Mouse (Mus musculus) embryonic fibroblast, embryonic 13.5 days (primary cell): ENCODE measurements around the gene Gm14862. TPM values are rescaled to one million over a fixed set of nuclear protein-coding genes. Genes with fewer than 3 reads are reported as not detected.
A peak's percentile ranks its signal among the peaks of the same experiment; 100 is the strongest.

ENCODE experiments used
- H3K27ac ChIP-seq: 2 replicates; pipeline ENCODE4 v1.5.1; 2012; ENCODE audit warnings: low read length, control low read depth, inconsistent platforms; ENCODE audit not compliant: insufficient read depth
- H3K4me1 ChIP-seq: 2 replicates; pipeline ENCODE4 v1.6.1; 2011; ENCODE audit warnings: low read length; ENCODE audit not compliant: control insufficient read depth, insufficient read depth
- H3K4me3 ChIP-seq: 2 replicates; pipeline ENCODE4 v1.5.1; 2011; ENCODE audit warnings: mild to moderate bottlenecking, control low read depth, low read length; ENCODE audit not compliant: insufficient read depth
- CTCF ChIP-seq: IDR thresholded peaks from 2 replicates; pipeline ENCODE4 v1.5.1; 2011; ENCODE audit warnings: mild to moderate bottlenecking, control low read depth, low read length, moderate library complexity, borderline replicate concordance; ENCODE audit not compliant: insufficient read depth
- POLR2A ChIP-seq: IDR thresholded peaks from 2 replicates; pipeline ENCODE4 v1.6.1; 2011; ENCODE audit warnings: low read depth, mild to moderate bottlenecking, control low read depth, low read length, moderate library complexity
- polyA plus RNA-seq: library from polyadenylated mRNA; stranded (reverse); fragments of >200 nt; gene quantifications from 2 replicates; pipeline ENCODE4 v1.2.4, GENCODE M21; 2011; ENCODE audit warnings: low read depth; ENCODE audit not compliant: missing spikeins, insufficient read length

The Gm14862 gene
- polyA plus RNA-seq, 1 experiment = not detected

DNA sequence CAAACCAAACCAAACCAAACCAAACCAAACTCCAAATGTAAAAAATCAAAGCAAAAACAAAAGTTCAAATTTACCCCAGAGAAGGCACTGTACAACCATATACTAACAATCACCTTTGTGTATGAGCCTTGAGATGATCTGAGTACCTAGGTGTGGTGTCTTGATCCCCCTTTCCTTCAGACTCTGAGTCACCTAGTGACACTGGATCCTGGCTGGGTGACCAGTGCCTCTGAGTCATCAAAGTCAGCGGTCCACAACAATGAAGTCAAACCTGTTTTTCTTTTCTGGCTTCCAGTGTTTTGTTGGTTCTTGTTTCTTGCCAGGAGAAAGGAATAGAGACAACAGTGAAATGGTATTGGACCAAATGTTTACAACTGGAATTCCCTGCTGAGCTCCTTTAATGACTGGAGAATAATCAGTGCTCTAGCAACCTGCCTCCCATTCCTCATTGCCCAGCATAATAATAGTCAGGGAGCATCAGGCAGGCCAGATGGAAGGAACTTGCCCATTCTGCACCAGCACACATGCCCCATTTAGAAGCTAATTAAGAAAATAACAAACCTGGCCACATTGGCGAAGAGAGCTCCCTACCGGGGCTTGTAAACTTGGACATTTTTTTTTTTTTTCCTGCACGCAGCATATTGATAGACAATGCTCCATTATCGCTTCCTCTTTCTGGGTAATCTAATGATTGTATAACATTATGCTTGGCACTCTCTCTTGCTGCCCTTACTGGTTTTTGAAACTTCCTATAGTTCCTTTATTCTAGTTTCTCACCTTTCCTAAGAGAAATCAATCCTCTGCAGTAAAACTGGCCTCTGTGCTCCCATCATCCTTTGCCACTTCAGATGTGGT, 15.7 kb downstream of the Gm14862 start:
- no peaks in the 10 kb centered on the region for H3K4me1 ChIP-seq
- H3K27ac ChIP-seq = no peak overlapping the region
- TF ChIP-seq CTCF = no peak
- no peak for TF ChIP-seq POLR2A
- H3K4me3 ChIP-seq = no peak overlapping the region

GRCm38 (mm10) chrX:9227105-9227504, 29.6 kb downstream of the Gm14862 start:
- no peaks in the 10 kb centered on the region for H3K4me1 ChIP-seq
- no peak overlapping the region for H3K4me3 ChIP-seq
- no peak for TF ChIP-seq CTCF
- TF ChIP-seq POLR2A = no peak
- H3K27ac ChIP-seq = no peak overlapping the region

DNA sequence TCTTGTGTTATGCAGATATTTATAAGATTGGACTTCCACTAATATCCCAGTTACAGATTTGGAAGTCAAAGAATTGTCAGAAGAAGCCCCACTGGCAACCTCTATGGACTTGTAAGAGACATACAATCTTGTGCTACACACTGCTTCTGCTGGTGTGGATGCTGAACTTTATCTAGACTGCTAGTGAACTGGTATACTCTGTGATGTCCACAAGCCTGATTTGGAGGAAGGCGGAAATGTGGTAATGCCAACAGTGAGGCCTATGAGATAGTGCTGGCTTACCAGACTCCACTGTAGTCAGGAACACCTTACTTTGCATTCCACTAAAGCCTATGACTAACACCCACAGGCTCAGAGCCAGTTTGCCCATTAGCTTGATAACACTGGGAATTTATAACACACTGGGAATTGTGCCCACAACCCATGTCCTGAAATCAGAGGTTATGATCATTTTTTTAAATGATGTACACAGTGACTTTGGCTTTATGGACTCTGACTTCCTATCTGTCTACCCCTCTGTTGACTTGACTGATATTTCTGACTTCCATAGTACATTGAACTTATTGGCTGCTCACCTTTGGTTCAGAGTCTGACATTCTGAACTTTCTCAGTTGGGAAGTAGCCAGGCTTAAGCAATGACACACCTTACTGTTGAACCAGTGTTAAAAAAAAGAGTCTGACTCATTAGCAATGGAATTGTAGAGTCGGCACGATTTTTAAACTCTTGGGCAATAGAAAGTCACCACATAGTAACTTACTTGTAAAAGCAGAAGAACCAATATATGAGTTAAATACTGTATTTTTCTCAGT, 34.1 kb downstream of the Gm14862 start:
- H3K27ac ChIP-seq = peak overlapping the region; percentile 86
- no peaks in the 10 kb centered on the region for H3K4me1 ChIP-seq
- TF ChIP-seq CTCF (no peak), POLR2A (no peak)

GRCm38 (mm10) chrX:9221736-9222135, 35.0 kb downstream of the Gm14862 start:
- no peaks in the 10 kb centered on the region for H3K4me1 ChIP-seq
- TF ChIP-seq CTCF (no peak), POLR2A (no peak)
- no peak overlapping the region for H3K4me3 ChIP-seq
- no peak overlapping the region for H3K27ac ChIP-seq

More for the DNA sequence above, 34.1 kb downstream of the Gm14862 start:
- no peak overlapping the region for H3K4me3 ChIP-seq

DNA sequence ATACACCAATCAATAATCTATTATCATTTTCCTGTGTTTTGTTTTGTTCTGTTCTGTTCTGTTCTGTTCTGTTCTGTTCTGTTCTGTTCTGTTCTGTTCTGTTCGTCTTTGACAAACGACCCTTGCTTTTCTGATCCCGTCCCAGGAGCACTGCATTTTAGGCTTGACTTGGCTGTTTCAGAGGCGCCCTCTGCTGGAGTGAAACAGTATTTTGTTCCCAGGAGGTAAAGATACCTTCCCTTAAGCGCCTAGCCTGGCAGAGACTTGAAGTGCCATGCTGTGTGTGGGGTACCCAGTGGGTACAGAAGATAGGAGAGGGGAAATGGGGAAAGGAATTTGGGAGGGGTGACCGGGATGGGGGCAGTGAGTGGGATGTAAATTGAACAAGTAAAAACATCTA, 35.5 kb downstream of the Gm14862 start:
- H3K4me3 ChIP-seq = no peak overlapping the region
- no peaks in the 10 kb centered on the region for H3K4me1 ChIP-seq
- TF ChIP-seq CTCF (no peak), POLR2A (no peak)
- H3K27ac ChIP-seq = no peak overlapping the region

DNA sequence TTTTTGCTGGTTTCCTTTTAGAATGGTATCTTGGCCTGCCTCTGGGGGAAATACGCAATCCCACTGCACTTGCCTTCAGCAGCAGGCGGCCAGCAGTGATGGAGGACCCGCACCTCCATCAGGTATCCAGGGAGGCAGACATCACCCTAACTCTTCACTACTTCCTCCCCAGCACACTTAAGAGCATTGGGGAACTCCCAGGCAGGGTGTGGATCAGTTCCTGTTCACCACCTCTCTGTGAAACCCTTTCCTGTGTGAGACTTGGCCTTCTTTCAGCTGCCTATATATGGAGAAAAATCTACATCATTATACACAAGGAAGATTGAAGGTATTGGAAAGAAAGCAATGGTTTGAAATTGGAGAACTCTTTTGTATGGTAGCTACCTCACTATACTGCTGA, 37.1 kb downstream of the Gm14862 start:
- no peaks in the 10 kb centered on the region for H3K4me1 ChIP-seq
- no peak overlapping the region for H3K4me3 ChIP-seq
- H3K27ac ChIP-seq = no peak overlapping the region
- TF ChIP-seq CTCF (no peak), POLR2A (no peak)

DNA sequence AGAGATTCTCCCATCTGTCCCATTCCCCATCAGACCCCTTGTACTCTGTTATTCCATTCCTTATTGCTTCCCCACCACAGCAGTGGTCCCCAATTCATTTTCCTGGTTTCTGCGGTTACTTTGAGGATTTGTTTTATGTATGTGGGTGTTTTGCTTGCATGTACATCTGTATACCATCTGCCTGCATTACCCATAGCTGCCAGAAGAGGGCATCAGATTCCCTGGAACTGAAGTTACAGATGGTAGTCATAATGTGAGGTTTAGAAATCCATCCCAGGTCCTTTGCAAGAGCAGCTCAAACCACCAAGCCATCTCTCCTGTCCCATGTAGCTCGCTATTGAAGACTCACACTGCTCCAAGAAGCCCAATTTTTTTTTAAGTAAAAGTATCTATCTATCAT, 40.5 kb downstream of the Gm14862 start:
- Histone ChIP-seq H3K4me3 (no peak overlapping the region), H3K27ac (no peak overlapping the region), H3K4me1 (no peaks in the 10 kb centered on the region)
- TF ChIP-seq CTCF (no peak), POLR2A (no peak)

DNA sequence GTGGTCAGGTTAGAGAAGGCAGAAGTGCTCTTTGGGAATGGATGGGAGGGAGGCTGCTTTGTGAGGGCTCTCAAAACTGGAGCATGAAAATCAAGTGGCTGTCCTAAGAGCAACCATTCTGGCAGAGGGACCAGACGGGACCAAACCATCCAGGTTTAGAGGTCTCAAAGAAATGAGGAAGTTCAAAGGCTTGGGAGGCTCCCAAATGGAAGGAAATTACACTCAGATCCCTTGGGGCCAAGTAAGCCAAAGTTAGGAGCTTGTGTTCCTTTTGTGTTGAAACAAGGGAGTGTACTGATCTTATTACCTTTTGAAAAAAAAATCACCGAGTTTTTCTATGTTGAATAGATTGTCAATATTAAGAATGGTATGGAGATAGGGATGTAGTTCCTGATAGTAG, 51.6 kb downstream of the Gm14862 start:
- H3K4me3 ChIP-seq = no peak overlapping the region
- H3K4me1 ChIP-seq = no peaks in the 10 kb centered on the region
- TF ChIP-seq POLR2A (no peak), CTCF (no peak)
- H3K27ac ChIP-seq = no peak overlapping the region

DNA sequence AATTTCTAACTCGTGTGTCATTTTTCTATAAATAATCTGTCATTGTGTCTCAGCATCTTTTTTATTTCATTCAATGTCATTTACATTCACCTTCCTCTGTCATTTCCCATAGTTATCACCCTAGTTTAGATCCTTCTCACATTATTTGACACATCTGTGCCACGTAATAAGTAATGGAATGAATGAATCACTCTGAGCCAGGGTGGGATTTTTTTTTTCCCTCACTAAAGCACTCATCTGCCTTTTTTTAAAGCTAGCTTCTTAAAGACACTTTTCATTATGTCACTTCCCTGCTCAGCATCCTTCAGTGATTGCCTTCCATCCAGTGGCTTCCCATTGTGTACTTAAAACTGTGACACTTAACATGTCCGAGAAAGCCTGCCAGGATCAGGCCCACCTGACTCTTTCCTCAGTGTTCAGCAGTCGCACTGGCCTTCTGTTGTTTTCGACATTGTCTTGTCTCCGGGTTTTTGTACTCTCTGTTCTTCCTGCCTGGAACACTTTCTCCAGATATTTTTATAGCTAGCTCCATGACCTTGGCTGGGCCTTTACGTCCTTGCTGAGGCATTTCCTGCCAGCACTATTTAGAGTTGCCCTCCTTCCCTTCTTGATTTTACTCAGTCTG, 53.8 kb downstream of the Gm14862 start:
- Histone ChIP-seq H3K4me3 (peak overlapping the region; percentile 19), H3K27ac (peak overlapping the region; percentile 61; the same call in 1 of the 2 replicates), H3K4me1 (no peaks in the 10 kb centered on the region)
- TF ChIP-seq POLR2A (no peak), CTCF (no peak)

GRCm38 (mm10) chrX:9201954-9202353, 54.7 kb downstream of the Gm14862 start:
- TF ChIP-seq POLR2A (no peak), CTCF (no peak)
- Histone ChIP-seq H3K27ac (0 out of 2 replicates have a peak overlapping the region, but pooled peaks have one; percentile 34), H3K4me1 (no peaks in the 10 kb centered on the region), H3K4me3 (no peak overlapping the region; the same call in 1 of the 2 replicates)

Other genes starting within 250 kb of the Gm14862 start
- gene Fthl17e, start 223.4 kb downstream of the Gm14862 start, polyA plus RNA-seq = not detected in 2 replicates
- gene Fthl17f, start 193.9 kb downstream of the Gm14862 start, polyA plus RNA-seq = not detected in 2 replicates
- not detected in 2 replicates for gene 4930402K13Rik, start 152.3 kb downstream of the Gm14862 start, polyA plus RNA-seq
- 2.9 and 5.3 TPM in 2 replicates for gene Lancl3, start 57.0 kb downstream of the Gm14862 start, polyA plus RNA-seq
- gene Xk, start 15.9 kb upstream of the Gm14862 start, polyA plus RNA-seq = 2.8 and 4.2 TPM in 2 replicates
- not detected in 2 replicates for gene H2al1m, start 26.9 kb upstream of the Gm14862 start, polyA plus RNA-seq
- gene H2al1k, start 93.7 kb upstream of the Gm14862 start, polyA plus RNA-seq = not detected in 2 replicates
- gene Cybb, start 230.9 kb upstream of the Gm14862 start, polyA plus RNA-seq = 0.48 and 2.8 TPM in 2 replicates